In genomic region chr14:55114759-55115701, GRCm38 (mm10) we compare ENCODE assay signal across 8 mouse cellular contexts. TPM values are rescaled to one million over a fixed set of nuclear protein-coding genes. Genes with fewer than 3 reads are reported as not detected.
DNase-seq lines count a peak whose midpoint lies in the region; ATAC-seq and TF ChIP-seq lines count a peak whose summit lies in the region.

No protein-coding gene starts in this region.

- no peaks in the 10 kb centered on the region for H3K36me3 ChIP-seq in embryonic facial prominence, embryonic 10.5 days (replicated peaks)
- H3K36me3 ChIP-seq in heart, embryonic 16.5 days (ENCODE audit: control insufficient read depth, insufficient read depth) = no peaks in the 10 kb centered on the region
- H3K36me3 ChIP-seq in lung, postnatal 0 days (ENCODE audit: insufficient read depth, low read length) = no peaks in the 10 kb centered on the region

- TF ChIP-seq EP300 in lung, postnatal 0 days (IDR thresholded peaks at IDR 0.05) = no peak

- TF ChIP-seq CTCF in lung, postnatal 0 days (IDR thresholded peaks at IDR 0.05) = peak; percentile 52

- peak overlapping the region; percentile 71 for H3K4me3 ChIP-seq in embryonic facial prominence, embryonic 10.5 days
- peak overlapping the region; percentile 67 for H3K4me3 ChIP-seq in heart, embryonic 16.5 days (ENCODE audit: low read length)
- peak overlapping the region; percentile 49 for H3K4me3 ChIP-seq in lung, postnatal 0 days (ENCODE audit: low read depth, low read length)

- peaks cover 39% of the 10 kb centered on the region for H3K4me1 ChIP-seq in embryonic facial prominence, embryonic 10.5 days
- H3K4me1 ChIP-seq in heart, embryonic 16.5 days (ENCODE audit: control insufficient read depth, insufficient read depth, low read length) = peaks cover 14% of the 10 kb centered on the region
- peaks cover 9% of the 10 kb centered on the region; the same call in 1 of the 2 replicates for H3K4me1 ChIP-seq in lung, postnatal 0 days (ENCODE audit: insufficient read depth, low read depth, low read length)

- DNase-seq in adrenal gland, adult (ENCODE audit: inconsistent age in 2 of 2, low spot score in 1 of 2) = peak; percentile 72 to 85
- DNase-seq in adrenal gland, postnatal 4 days (ENCODE audit: low spot score in 2 of 2) = no peak
- DNase-seq in ZHBTc4 (ENCODE audit: low read depth, low spot score) = peak; percentile 61
- DNase-seq in embryonic facial prominence, embryonic 10.5 days (ENCODE audit: low spot score) = peak; percentile 74
- peak; percentile 70 for DNase-seq in kidney, postnatal 10 days
- DNase-seq in lung, postnatal 0 days (ENCODE audit: low spot score) = peak; percentile 63
- peak; percentile 75 for DNase-seq in retina, postnatal 1 day

- WGBS in embryonic facial prominence, embryonic 10.5 days = 1% methylated on average over 78 of the region's 78 CpGs
- under 1% methylated on average over 72 of the region's 78 CpGs for WGBS in heart, embryonic 16.5 days
- 1% methylated on average over 41 of the region's 78 CpGs for WGBS in lung, postnatal 0 days

- H3K4me2 ChIP-seq in heart, embryonic 16.5 days (ENCODE audit: low read depth, low read length) = peak overlapping the region; percentile 100
- peak overlapping the region; percentile 88 for H3K4me2 ChIP-seq in lung, postnatal 0 days (replicated peaks; ENCODE audit: low read depth, low read length)

- peak; percentile 32 for ATAC-seq in heart, embryonic 16.5 days (replicated peaks; ENCODE audit: extremely low read depth, insufficient read depth, low FRiP score)
- ATAC-seq in lung, postnatal 0 days = peak; percentile 79

- H3K27ac ChIP-seq in embryonic facial prominence, embryonic 10.5 days (replicated peaks) = peak overlapping the region; percentile 69
- no peak overlapping the region for H3K27ac ChIP-seq in heart, embryonic 16.5 days (ENCODE audit: low read length)
- H3K27ac ChIP-seq in lung, postnatal 0 days (ENCODE audit: low read length) = no peak overlapping the region

- H3K27me3 ChIP-seq in embryonic facial prominence, embryonic 10.5 days (replicated peaks; ENCODE audit: low read depth, poor library complexity, severe bottlenecking) = peaks cover 96% of the 10 kb centered on the region
- peaks cover 67% of the 10 kb centered on the region for H3K27me3 ChIP-seq in heart, embryonic 16.5 days (ENCODE audit: control insufficient read depth, insufficient read depth, low read length)
- H3K27me3 ChIP-seq in lung, postnatal 0 days (replicated peaks; ENCODE audit: insufficient read depth, low read length) = peaks cover 37% of the 10 kb centered on the region

- peak overlapping the region; percentile 69 for H3K9ac ChIP-seq in heart, embryonic 16.5 days (ENCODE audit: low read length)
- H3K9ac ChIP-seq in lung, postnatal 0 days (replicated peaks; ENCODE audit: low read depth) = no peak overlapping the region

- H3K9me3 ChIP-seq in embryonic facial prominence, embryonic 10.5 days = no peaks in the 10 kb centered on the region
- H3K9me3 ChIP-seq in heart, embryonic 16.5 days (replicated peaks; ENCODE audit: control insufficient read depth, low read length) = no peaks in the 10 kb centered on the region
- no peaks in the 10 kb centered on the region for H3K9me3 ChIP-seq in lung, postnatal 0 days (ENCODE audit: low read length)

RNA-seq across cellular contexts. Expression of gene Jph4, which starts 1.7 kb away (rescaled TPM):
- total RNA-seq in adrenal gland, postnatal 4 days (2021) = 10 to 100 TPM; 11.9 to 14.8 TPM
- polyA plus RNA-seq in embryonic facial prominence, embryonic 10.5 days (2016; fragmentation: Nextera tagmentation; extraction: Ambion mirVana) = 0.45 and 0.81 TPM in 2 replicates
- 0.09 and 0.25 TPM in 2 replicates for polyA plus RNA-seq in heart, embryonic 16.5 days (2015; fragmentation: Nextera tagmentation; extraction: Ambion mirVana)
- polyA plus RNA-seq in lung, postnatal 0 days (2015; fragmentation: Nextera tagmentation; extraction: Ambion mirVana) = 0.08 and 0.17 TPM in 2 replicates

RNA-seq across cellular contexts. Expression of gene Ap1g2, which starts 8.6 kb away (rescaled TPM):
- total RNA-seq in adrenal gland, postnatal 4 days (2021) = 10 to 100 TPM; 30.3 to 34.0 TPM
- polyA plus RNA-seq in embryonic facial prominence, embryonic 10.5 days (2016; fragmentation: Nextera tagmentation; extraction: Ambion mirVana) = 14.5 and 15.8 TPM in 2 replicates
- polyA plus RNA-seq in heart, embryonic 16.5 days (2015; fragmentation: Nextera tagmentation; extraction: Ambion mirVana) = 10.4 and 14.2 TPM in 2 replicates
- polyA plus RNA-seq in lung, postnatal 0 days (2015; fragmentation: Nextera tagmentation; extraction: Ambion mirVana) = 11.5 and 13.3 TPM in 2 replicates

RNA-seq across cellular contexts. Expression of gene Thtpa, which starts 20.4 kb away (rescaled TPM):
- 10 to 100 TPM; 21.0 to 21.3 TPM for total RNA-seq in adrenal gland, postnatal 4 days (2021)
- 22.4 and 22.8 TPM in 2 replicates for polyA plus RNA-seq in embryonic facial prominence, embryonic 10.5 days (2016; fragmentation: Nextera tagmentation; extraction: Ambion mirVana)
- polyA plus RNA-seq in heart, embryonic 16.5 days (2015; fragmentation: Nextera tagmentation; extraction: Ambion mirVana) = 16.1 and 16.9 TPM in 2 replicates
- polyA plus RNA-seq in lung, postnatal 0 days (2015; fragmentation: Nextera tagmentation; extraction: Ambion mirVana) = 13.6 and 14.1 TPM in 2 replicates

RNA-seq across cellular contexts. Expression of gene Zfhx2, which starts 22.9 kb away (rescaled TPM):
- total RNA-seq in adrenal gland, postnatal 4 days (2021) = 10 to 100 TPM; 11.9 to 13.5 TPM
- 6.1 and 6.8 TPM in 2 replicates for polyA plus RNA-seq in embryonic facial prominence, embryonic 10.5 days (2016; fragmentation: Nextera tagmentation; extraction: Ambion mirVana)
- 2.5 and 3.0 TPM in 2 replicates for polyA plus RNA-seq in heart, embryonic 16.5 days (2015; fragmentation: Nextera tagmentation; extraction: Ambion mirVana)
- polyA plus RNA-seq in lung, postnatal 0 days (2015; fragmentation: Nextera tagmentation; extraction: Ambion mirVana) = 1.0 and 1.7 TPM in 2 replicates

Comparison
In these comparisons a context has a peak if more than half of its experiments do, and no peak if none do; other contexts are left out.
1. DNase-seq: peak in adrenal gland, adult (2 of 2), ZHBTc4 (single experiment), embryonic facial prominence, embryonic 10.5 days (single experiment), kidney, postnatal 10 days (single experiment), lung, postnatal 0 days (single experiment) and retina, postnatal 1 day (single experiment); none in adrenal gland, postnatal 4 days (0 of 2).
2. Peak in every context shown above with its lines, with median percentiles within 50 percentile points of each other: H3K4me3 ChIP-seq.